Mouse (Mus musculus): ENCODE measurements around the gene Hoxa11. TPM values are rescaled to one million over a fixed set of nuclear protein-coding genes. Genes with fewer than 3 reads are reported as not detected.

Gene Hoxa11
- not detected in 2 replicates for polyA plus RNA-seq (2012; rRNA removed)

DNA sequence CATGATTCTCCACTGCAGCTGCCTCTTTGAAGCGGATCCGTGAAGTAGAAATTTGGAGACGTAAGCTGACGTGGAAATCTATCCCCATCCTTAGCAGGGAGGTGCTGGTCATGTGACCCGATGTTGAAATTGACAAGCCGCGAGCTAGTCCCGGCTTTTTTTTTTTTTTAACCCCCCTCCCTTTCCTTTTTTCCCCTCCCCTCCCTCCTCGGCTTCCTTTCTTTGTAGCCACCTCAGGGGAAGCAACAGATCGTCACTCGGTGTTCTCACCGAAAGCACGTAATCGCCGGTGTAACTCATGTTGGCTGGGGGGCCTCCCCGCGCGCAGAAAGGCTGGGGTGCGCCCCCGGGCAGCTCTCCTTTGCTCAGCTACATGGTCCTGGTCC lies at the start of gene Hoxa11:
Hoxa11 (minus strand) TSS at position 54 of the 386 bp plus-strand sequence.
- 3% methylated on average over 20 of the region's 20 CpGs for WGBS
- H3K27ac ChIP-seq (ENCODE audit: insufficient read depth, low read length): no peak within 1 kb of the TSS
- no peaks in the 10 kb centered on the region for H3K4me1 ChIP-seq (ENCODE audit: control insufficient read depth, insufficient read depth, low read length)
- no peak for DNase-seq
- no peak for TF ChIP-seq CTCF (IDR thresholded peaks at IDR 0.05; ENCODE audit: borderline replicate concordance, insufficient read depth, low read depth, low read length)
- TF ChIP-seq POLR2A (IDR thresholded peaks at IDR 0.05; ENCODE audit: borderline replicate concordance, insufficient read depth, low read length): no peak
- H3K27me3 ChIP-seq (ENCODE audit: control insufficient read depth, insufficient read depth, low read length): peaks cover 21% of the 10 kb centered on the region; the same call in 1 of the 2 replicates
- H3K4me3 ChIP-seq (replicated peaks; ENCODE audit: insufficient read depth, low read depth, low read length): no peak within 1 kb of the TSS

DNA sequence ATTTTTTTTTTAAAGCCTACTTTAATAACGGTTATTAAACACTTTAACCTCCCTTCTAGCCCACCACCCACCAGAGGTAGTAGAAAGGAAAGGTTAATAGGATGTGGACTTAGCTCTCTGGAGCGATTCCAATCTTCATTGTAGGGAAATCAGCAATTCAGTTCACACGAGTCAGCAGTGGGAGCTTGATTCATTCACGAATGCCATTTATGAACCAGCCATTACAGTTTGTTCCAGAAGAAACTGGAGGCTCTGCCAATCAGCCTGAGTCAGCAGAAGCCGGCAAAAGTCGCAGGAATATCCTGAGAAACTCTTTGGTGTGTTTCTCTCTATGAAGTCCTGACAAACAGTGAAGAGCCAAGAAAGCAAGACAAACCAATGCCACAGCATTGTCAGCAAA lies 49.0 kb upstream of the Hoxa11 start:
- Histone ChIP-seq H3K27me3 (ENCODE audit: control insufficient read depth, insufficient read depth, low read length) (peaks cover 13% of the 10 kb centered on the region; the same call in 1 of the 2 replicates), H3K27ac (ENCODE audit: insufficient read depth, low read length) (no peak overlapping the region), H3K4me3 (replicated peaks; ENCODE audit: insufficient read depth, low read depth, low read length) (no peak overlapping the region), H3K4me1 (ENCODE audit: control insufficient read depth, insufficient read depth, low read length) (no peaks in the 10 kb centered on the region)
- 56% methylated on average over 6 of the region's 6 CpGs for WGBS
- no peak for TF ChIP-seq POLR2A (IDR thresholded peaks at IDR 0.05; ENCODE audit: borderline replicate concordance, insufficient read depth, low read length)
- no peak for TF ChIP-seq CTCF (IDR thresholded peaks at IDR 0.05; ENCODE audit: borderline replicate concordance, insufficient read depth, low read depth, low read length)
- DNase-seq: no peak

- 61% methylated on average over 7 of the region's 7 CpGs for WGBS
- Histone ChIP-seq H3K27me3 (ENCODE audit: control insufficient read depth, insufficient read depth, low read length) (peaks cover 13% of the 10 kb centered on the region; the same call in 1 of the 2 replicates), H3K4me3 (replicated peaks; ENCODE audit: insufficient read depth, low read depth, low read length) (no peak overlapping the region), H3K27ac (ENCODE audit: insufficient read depth, low read length) (no peak overlapping the region), H3K4me1 (ENCODE audit: control insufficient read depth, insufficient read depth, low read length) (no peaks in the 10 kb centered on the region)
- DNase-seq: no peak
- TF ChIP-seq POLR2A (IDR thresholded peaks at IDR 0.05; ENCODE audit: borderline replicate concordance, insufficient read depth, low read length) (no peak), CTCF (IDR thresholded peaks at IDR 0.05; ENCODE audit: borderline replicate concordance, insufficient read depth, low read depth, low read length) (no peak)
These were observed 46.7 kb upstream of the Hoxa11 start for GRCm38 (mm10) chr6:52292328-52292727.

- WGBS: 3% methylated on average over 45 of the region's 45 CpGs
- peaks cover 13% of the 10 kb centered on the region; the same call in 1 of the 2 replicates for H3K27me3 ChIP-seq (ENCODE audit: control insufficient read depth, insufficient read depth, low read length)
These were observed 45.6 kb upstream of the Hoxa11 start for GRCm38 (mm10) chr6:52291021-52291860.

GRCm38 (mm10) chr6:52290186-52290585 lies 44.6 kb upstream of the Hoxa11 start:
- 23% methylated on average over 12 of the region's 12 CpGs for WGBS

More at GRCm38 (mm10) chr6:52291021-52291860, 45.6 kb upstream of the Hoxa11 start:
- Histone ChIP-seq H3K4me1 (ENCODE audit: control insufficient read depth, insufficient read depth, low read length) (no peaks in the 10 kb centered on the region), H3K27ac (ENCODE audit: insufficient read depth, low read length) (no peak overlapping the region), H3K4me3 (replicated peaks; ENCODE audit: insufficient read depth, low read depth, low read length) (no peak overlapping the region)
- TF ChIP-seq POLR2A (IDR thresholded peaks at IDR 0.05; ENCODE audit: borderline replicate concordance, insufficient read depth, low read length): no peak
- no peak for TF ChIP-seq CTCF (IDR thresholded peaks at IDR 0.05; ENCODE audit: borderline replicate concordance, insufficient read depth, low read depth, low read length)
- no peak for DNase-seq

DNA sequence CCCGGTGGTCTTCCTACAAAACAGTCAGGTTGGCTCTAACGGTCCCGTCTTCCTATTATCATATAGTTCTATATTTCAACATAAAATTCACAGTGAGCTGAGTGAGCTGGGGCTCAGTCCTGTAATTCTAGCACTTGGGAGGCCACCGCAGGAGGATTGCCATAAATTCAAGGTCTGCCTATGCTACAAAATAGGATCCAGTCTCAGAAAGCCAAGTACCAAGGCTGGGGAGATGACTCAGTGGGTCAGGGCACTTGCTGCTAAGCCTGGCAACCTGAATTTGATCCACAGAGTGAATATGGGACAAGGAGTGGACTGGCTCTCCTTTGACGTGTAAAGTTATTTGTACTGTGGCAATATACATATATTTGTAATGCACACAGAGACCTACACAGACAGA lies 38.3 kb upstream of the Hoxa11 start:
- DNase-seq: no peak
- Histone ChIP-seq H3K27me3 (ENCODE audit: control insufficient read depth, insufficient read depth, low read length) (no peaks in the 10 kb centered on the region; the same call in 1 of the 2 replicates), H3K4me1 (ENCODE audit: control insufficient read depth, insufficient read depth, low read length) (no peaks in the 10 kb centered on the region), H3K4me3 (replicated peaks; ENCODE audit: insufficient read depth, low read depth, low read length) (no peak overlapping the region), H3K27ac (ENCODE audit: insufficient read depth, low read length) (no peak overlapping the region)
- 88% methylated on average over 5 of the region's 5 CpGs for WGBS
- TF ChIP-seq POLR2A (IDR thresholded peaks at IDR 0.05; ENCODE audit: borderline replicate concordance, insufficient read depth, low read length): no peak
- no peak for TF ChIP-seq CTCF (IDR thresholded peaks at IDR 0.05; ENCODE audit: borderline replicate concordance, insufficient read depth, low read depth, low read length)

More at GRCm38 (mm10) chr6:52290186-52290585, 44.6 kb upstream of the Hoxa11 start:
- no peak for TF ChIP-seq CTCF (IDR thresholded peaks at IDR 0.05; ENCODE audit: borderline replicate concordance, insufficient read depth, low read depth, low read length)
- TF ChIP-seq POLR2A (IDR thresholded peaks at IDR 0.05; ENCODE audit: borderline replicate concordance, insufficient read depth, low read length): no peak
- H3K4me3 ChIP-seq (replicated peaks; ENCODE audit: insufficient read depth, low read depth, low read length): no peak overlapping the region
- DNase-seq: no peak
- H3K27me3 ChIP-seq (ENCODE audit: control insufficient read depth, insufficient read depth, low read length): peaks cover 13% of the 10 kb centered on the region; the same call in 1 of the 2 replicates
- no peaks in the 10 kb centered on the region for H3K4me1 ChIP-seq (ENCODE audit: control insufficient read depth, insufficient read depth, low read length)
- no peak overlapping the region for H3K27ac ChIP-seq (ENCODE audit: insufficient read depth, low read length)

DNA sequence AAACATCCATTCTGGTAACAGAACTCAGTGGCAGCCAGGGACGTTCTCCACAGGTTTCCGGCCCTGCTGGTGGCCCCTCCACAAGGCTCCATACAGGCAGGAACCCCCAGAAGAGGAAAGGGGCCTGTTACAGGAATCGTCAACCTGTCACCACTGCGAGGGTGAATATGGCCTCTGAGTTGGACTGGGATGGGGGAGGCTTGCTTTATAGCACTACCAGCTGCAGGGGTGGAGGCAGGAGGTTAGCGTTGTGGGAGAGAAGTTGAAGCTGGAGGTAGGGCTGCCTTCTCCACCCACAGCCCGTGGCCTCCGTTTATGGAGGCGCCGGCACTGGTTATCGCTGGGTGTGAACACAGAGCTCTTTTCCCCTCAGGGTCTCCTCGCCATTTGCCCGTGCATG lies 35.5 kb upstream of the Hoxa11 start:
- Histone ChIP-seq H3K4me1 (ENCODE audit: control insufficient read depth, insufficient read depth, low read length) (no peaks in the 10 kb centered on the region), H3K27me3 (ENCODE audit: control insufficient read depth, insufficient read depth, low read length) (no peaks in the 10 kb centered on the region; the same call in 1 of the 2 replicates), H3K4me3 (replicated peaks; ENCODE audit: insufficient read depth, low read depth, low read length) (no peak overlapping the region), H3K27ac (ENCODE audit: insufficient read depth, low read length) (no peak overlapping the region)
- WGBS: 77% methylated on average over 12 of the region's 12 CpGs
- no peak for DNase-seq
- no peak for TF ChIP-seq CTCF (IDR thresholded peaks at IDR 0.05; ENCODE audit: borderline replicate concordance, insufficient read depth, low read depth, low read length)
- TF ChIP-seq POLR2A (IDR thresholded peaks at IDR 0.05; ENCODE audit: borderline replicate concordance, insufficient read depth, low read length): no peak

DNA sequence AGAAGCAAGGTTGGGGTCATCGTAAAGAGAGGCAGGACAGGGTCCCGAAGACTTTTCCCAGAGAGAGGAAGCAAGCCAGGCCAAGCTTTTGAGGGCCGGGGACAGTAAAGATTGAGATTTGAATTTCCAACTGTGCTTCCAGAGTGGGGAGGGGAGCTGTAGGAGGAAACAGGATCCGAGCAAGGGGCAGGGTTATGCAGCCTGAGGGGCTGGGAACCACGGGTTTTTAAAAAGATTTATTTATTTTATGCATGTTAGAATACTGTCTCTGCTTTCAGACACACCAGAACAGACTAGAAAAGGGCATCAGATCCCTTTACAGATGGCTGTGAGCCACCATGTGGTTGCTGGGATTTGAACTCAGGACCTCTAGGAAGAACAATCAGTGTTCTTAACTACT lies 31.3 kb upstream of the Hoxa11 start:
- no peak for TF ChIP-seq POLR2A (IDR thresholded peaks at IDR 0.05; ENCODE audit: borderline replicate concordance, insufficient read depth, low read length)
- TF ChIP-seq CTCF (IDR thresholded peaks at IDR 0.05; ENCODE audit: borderline replicate concordance, insufficient read depth, low read depth, low read length): no peak
- no peak for DNase-seq
- no peak overlapping the region for H3K27ac ChIP-seq (ENCODE audit: insufficient read depth, low read length)
- 4% methylated on average over 5 of the region's 5 CpGs for WGBS
- H3K4me1 ChIP-seq (ENCODE audit: control insufficient read depth, insufficient read depth, low read length): no peaks in the 10 kb centered on the region
- peaks cover 7% of the 10 kb centered on the region; the same call in 1 of the 2 replicates for H3K27me3 ChIP-seq (ENCODE audit: control insufficient read depth, insufficient read depth, low read length)
- H3K4me3 ChIP-seq (replicated peaks; ENCODE audit: insufficient read depth, low read depth, low read length): no peak overlapping the region

All from cerebellum, adult 2 months (tissue).